Mouse (Mus musculus) lung, embryonic 15.5 days (tissue): Measurements from ENCODE around the gene Hspg2. TPM values are rescaled to one million over a fixed set of nuclear protein-coding genes. Genes with fewer than 3 reads are reported as not detected.
"Not testable (repeated sequence)": the region's sequence is repeated elsewhere in the genome, so short reads cannot be mapped to it uniquely, and the experiment has no call there.

Experiments used
- ATAC-seq: fragments of 200-750 bp; cut with Nextera tagmentation; 2 replicates; pipeline ENCODE4 v1.8.0; 2017; ENCODE audit warnings: moderate number of reproducible peaks, borderline replicate concordance; ENCODE audit not compliant: low FRiP score, low TSS enrichment; ENCODE audit errors: extremely low read depth
- H3K27ac ChIP-seq: fragments of 300-500 bp; sonication (generic); 2 replicates; pipeline ENCODE4 v1.5.1; 2015; ENCODE audit warnings: moderate library complexity, mild to moderate bottlenecking, inconsistent platforms
- H3K27me3 ChIP-seq: fragments of 300-500 bp; sonication (generic); 2 replicates; pipeline ENCODE4 v1.6.1; 2015; ENCODE audit warnings: inconsistent platforms
- H3K36me3 ChIP-seq: fragments of 300-500 bp; sonication (generic); 2 replicates; pipeline ENCODE4 v1.6.1; 2015; ENCODE audit warnings: inconsistent platforms
- H3K4me1 ChIP-seq: fragments of 300-500 bp; sonication (generic); 2 replicates; pipeline ENCODE4 v1.6.1; 2015; ENCODE audit warnings: inconsistent platforms
- H3K4me2 ChIP-seq: fragments of 300-500 bp; sonication (generic); 2 replicates; pipeline ENCODE4 v1.6.1; 2015; ENCODE audit warnings: inconsistent platforms, mild to moderate bottlenecking, moderate library complexity
- H3K4me3 ChIP-seq: fragments of 300-500 bp; sonication (generic); 2 replicates; pipeline ENCODE4 v1.5.1; 2015; ENCODE audit warnings: mild to moderate bottlenecking, inconsistent platforms
- H3K9ac ChIP-seq: fragments of 300-500 bp; sonication (generic); 2 replicates; pipeline ENCODE4 v1.6.1; 2015; ENCODE audit warnings: inconsistent platforms
- H3K9me3 ChIP-seq: fragments of 300-500 bp; sonication (generic); 2 replicates; pipeline ENCODE4 v1.6.1; 2016; ENCODE audit warnings: inconsistent platforms
- WGBS: fragments of 180-500 bp; shearing (Covaris S2); methylation state at CpG from one replicate; pipeline ENCODE4 v1.1.7; 2015; 5-methylcytosine and 5-hydroxymethylcytosine counted together
- polyA plus RNA-seq: library from polyadenylated mRNA; unstranded; fragments of >200 nt; fragmentation: Nextera tagmentation; extraction: Ambion mirVana; gene quantifications from 2 replicates; pipeline ENCODE4 v1.2.1, GENCODE M21; 2015

Gene Hspg2
- polyA plus RNA-seq, 1 experiment from 2014 or later, result 32.0 TPM

GRCm38 (mm10) chr4:137556673-137557210 lies 88.2 kb downstream of the Hspg2 start:
- ATAC-seq, result no peak
- WGBS, result 88% methylated on average over 16 of the region's 16 CpGs
- Histone ChIP-seq H3K9me3 (no peaks in the 10 kb centered on the region), H3K4me3 (no peak overlapping the region), H3K4me1 (no peaks in the 10 kb centered on the region), H3K9ac (no peak overlapping the region), H3K27ac (no peak overlapping the region), H3K36me3 (peaks cover 86% of the 10 kb centered on the region), H3K4me2 (no peak overlapping the region), H3K27me3 (no peaks in the 10 kb centered on the region)

GRCm38 (mm10) chr4:137569873-137570272 lies 101.3 kb downstream of the Hspg2 start:
- Histone ChIP-seq H3K9ac (no peak overlapping the region), H3K4me1 (no peaks in the 10 kb centered on the region), H3K9me3 (no peaks in the 10 kb centered on the region), H3K27me3 (no peaks in the 10 kb centered on the region), H3K4me3 (no peak overlapping the region), H3K4me2 (no peak overlapping the region), H3K36me3 (peaks cover 39% of the 10 kb centered on the region), H3K27ac (no peak overlapping the region)
- WGBS, result 57% methylated on average over 9 of the region's 9 CpGs
- ATAC-seq, result 0 out of 2 replicates have a peak, but pooled peaks have one; percentile 5

GRCm38 (mm10) chr4:137574469-137574868 lies 105.9 kb downstream of the Hspg2 start, which contains the start of gene Ldlrad2:
Gene Ldlrad2, minus strand, starts transcription at chr4:137574569.
- Histone ChIP-seq H3K4me2 (no peak within 1 kb of the TSS), H3K4me3 (no peak within 1 kb of the TSS), H3K9me3 (no peaks in the 10 kb centered on the region), H3K36me3 (peaks cover 11% of the 10 kb centered on the region), H3K27ac (no peak within 1 kb of the TSS), H3K4me1 (0 out of 2 replicates have a peak, but pooled peaks cover 5% of the 10 kb centered on the region), H3K9ac (no peak within 1 kb of the TSS), H3K27me3 (peaks cover 12% of the 10 kb centered on the region)
- ATAC-seq, result no peak
- 82% methylated on average over 10 of the region's 10 CpGs for WGBS

- Histone ChIP-seq H3K36me3 (no peaks in the 10 kb centered on the region), H3K27ac (no peak overlapping the region), H3K4me1 (0 out of 2 replicates have a peak, but pooled peaks cover 5% of the 10 kb centered on the region), H3K9me3 (no peaks in the 10 kb centered on the region), H3K4me2 (no peak overlapping the region), H3K4me3 (no peak overlapping the region), H3K9ac (no peak overlapping the region), H3K27me3 (peaks cover 18% of the 10 kb centered on the region)
- ATAC-seq, result no peak
- WGBS, result 98% methylated on average over 12 of the region's 12 CpGs
Observed at GRCm38 (mm10) chr4:137577486-137577885, 108.9 kb downstream of the Hspg2 start.

GRCm38 (mm10) chr4:137578181-137578845 lies 109.7 kb downstream of the Hspg2 start:
- H3K4me1 ChIP-seq, result 0 out of 2 replicates have a peak, but pooled peaks cover 5% of the 10 kb centered on the region
- no peak overlapping the region for H3K27ac ChIP-seq
- H3K27me3 ChIP-seq, result peaks cover 18% of the 10 kb centered on the region
- H3K36me3 ChIP-seq, result no peaks in the 10 kb centered on the region
- H3K4me3 ChIP-seq, result peak overlapping the region; percentile 32
- no peak overlapping the region for H3K9ac ChIP-seq
- peak; percentile 29; the same call in 1 of the 2 replicates for ATAC-seq
- H3K9me3 ChIP-seq, result no peaks in the 10 kb centered on the region
- WGBS, result 3% methylated on average over 39 of the region's 39 CpGs
- peak overlapping the region; percentile 65 for H3K4me2 ChIP-seq

GRCm38 (mm10) chr4:137579789-137580188 lies 111.2 kb downstream of the Hspg2 start:
- no peak overlapping the region for H3K4me2 ChIP-seq
- H3K36me3 ChIP-seq, result no peaks in the 10 kb centered on the region
- no peak overlapping the region for H3K27ac ChIP-seq
- H3K9me3 ChIP-seq, result no peaks in the 10 kb centered on the region
- WGBS, result 31% methylated on average over 4 of the region's 4 CpGs
- no peak for ATAC-seq
- H3K4me1 ChIP-seq, result 0 out of 2 replicates have a peak, but pooled peaks cover 5% of the 10 kb centered on the region
- H3K4me3 ChIP-seq, result no peak overlapping the region
- peaks cover 18% of the 10 kb centered on the region for H3K27me3 ChIP-seq
- no peak overlapping the region for H3K9ac ChIP-seq

- Histone ChIP-seq H3K9me3 (no peaks in the 10 kb centered on the region), H3K36me3 (no peaks in the 10 kb centered on the region), H3K4me1 (0 out of 2 replicates have a peak, but pooled peaks cover 5% of the 10 kb centered on the region), H3K27ac (no peak overlapping the region), H3K4me3 (no peak overlapping the region), H3K9ac (no peak overlapping the region), H3K4me2 (no peak overlapping the region), H3K27me3 (peaks cover 18% of the 10 kb centered on the region)
- ATAC-seq, result no peak
- 70% methylated on average over 2 of the region's 2 CpGs for WGBS
Observed at GRCm38 (mm10) chr4:137580299-137580698, 111.7 kb downstream of the Hspg2 start.

- no peak for ATAC-seq
- Histone ChIP-seq H3K4me2 (no peak overlapping the region), H3K27ac (no peak overlapping the region), H3K9ac (no peak overlapping the region), H3K4me3 (no peak overlapping the region), H3K4me1 (0 out of 2 replicates have a peak, but pooled peaks cover 5% of the 10 kb centered on the region), H3K27me3 (peaks cover 18% of the 10 kb centered on the region), H3K9me3 (no peaks in the 10 kb centered on the region), H3K36me3 (no peaks in the 10 kb centered on the region)
- WGBS, result 32% methylated on average over 3 of the region's 3 CpGs
Observed at GRCm38 (mm10) chr4:137581815-137582214, 113.2 kb downstream of the Hspg2 start.

GRCm38 (mm10) chr4:137589095-137589494 lies 120.5 kb downstream of the Hspg2 start:
- not testable (repeated sequence) for H3K4me3 ChIP-seq, H3K36me3 ChIP-seq, ATAC-seq, H3K9ac ChIP-seq, H3K4me1 ChIP-seq, H3K27me3 ChIP-seq, H3K9me3 ChIP-seq, H3K27ac ChIP-seq, H3K4me2 ChIP-seq
- WGBS, result 78% methylated on average over 2 of the region's 3 CpGs

GRCm38 (mm10) chr4:137589586-137589985 lies 121.0 kb downstream of the Hspg2 start:
- no peak for ATAC-seq
- H3K9me3 ChIP-seq, result no peaks in the 10 kb centered on the region
- no peak overlapping the region for H3K9ac ChIP-seq
- no peak overlapping the region for H3K4me3 ChIP-seq
- H3K27me3 ChIP-seq, result no peaks in the 10 kb centered on the region
- WGBS, result 75% methylated on average over 3 of the region's 3 CpGs
- no peak overlapping the region for H3K27ac ChIP-seq
- H3K4me1 ChIP-seq, result no peaks in the 10 kb centered on the region; the same call in 1 of the 2 replicates
- H3K36me3 ChIP-seq, result no peaks in the 10 kb centered on the region
- no peak overlapping the region for H3K4me2 ChIP-seq

- H3K27me3 ChIP-seq, result no peaks in the 10 kb centered on the region
- H3K4me3 ChIP-seq, result no peak overlapping the region
- 85% methylated on average over 4 of the region's 4 CpGs for WGBS
Observed at GRCm38 (mm10) chr4:137590961-137591360, 122.4 kb downstream of the Hspg2 start.

More at GRCm38 (mm10) chr4:137590961-137591360, 122.4 kb downstream of the Hspg2 start:
- H3K4me1 ChIP-seq, result peaks cover 11% of the 10 kb centered on the region
- no peak overlapping the region for H3K4me2 ChIP-seq
- H3K27ac ChIP-seq, result no peak overlapping the region
- ATAC-seq, result no peak
- H3K9ac ChIP-seq, result no peak overlapping the region
- no peaks in the 10 kb centered on the region for H3K9me3 ChIP-seq
- no peaks in the 10 kb centered on the region for H3K36me3 ChIP-seq
